Mouse (Mus musculus): Measurements from ENCODE around the gene Nfam1.

- TF ChIP-seq ETS1 (conservative IDR thresholded peaks at IDR 0.05; ENCODE audit: low read depth, low read length) (no peak), MAX (IDR thresholded peaks at IDR 0.05; ENCODE audit: low read length) (no peak), EP300 (IDR thresholded peaks at IDR 0.05; ENCODE audit: low read length) (no peak), CTCF (conservative IDR thresholded peaks at IDR 0.05 in 1 of 2, IDR thresholded peaks at IDR 0.05 in 1 of 2; ENCODE audit: low read depth in 2 of 2, low read length in 2 of 2) (no peak), CHD2 (IDR thresholded peaks at IDR 0.05; ENCODE audit: low read length) (no peak)
Measured at GRCm38 (mm10) chr15:82962536-82962935, 70.6 kb downstream of the Nfam1 start.
